Comparison of ENCODE assay signal across 12 mouse cellular contexts in the genomic region with DNA sequence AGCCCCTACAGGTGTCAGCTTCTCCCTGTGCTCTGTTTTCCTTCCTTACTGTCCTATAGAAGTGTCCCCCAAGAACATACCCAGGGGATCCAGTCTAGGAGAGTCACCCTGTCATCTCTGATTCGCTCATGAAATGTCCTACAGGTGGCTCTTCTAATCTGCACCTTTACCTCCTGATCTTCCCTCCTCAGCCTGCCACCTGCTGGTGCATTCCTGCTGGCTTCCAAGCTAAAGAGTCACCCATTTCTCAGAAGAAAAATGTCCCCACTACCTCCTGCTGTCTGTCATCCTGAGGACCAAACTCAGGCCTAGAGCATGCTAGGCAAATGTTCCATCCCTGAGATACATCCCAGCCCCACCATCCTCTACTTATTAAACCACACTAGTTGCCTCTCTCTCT.
DNase-seq lines count a peak whose midpoint lies in the region; ATAC-seq and TF ChIP-seq lines count a peak whose summit lies in the region.
"Had no signal": no experiment of that assay in that cellular context is flagged by ENCODE, and none has a peak within 500 bp of the region (broad histone marks: within the 10 kb centered on the region; RNA-seq: fewer than 3 reads in every experiment).

No protein-coding gene starts in this region.

- no peak overlapping the region for H3K27ac ChIP-seq in gastrocnemius, adult 2 months
- H3K27ac ChIP-seq: forebrain, embryonic 12.5 days had no signal

- intact Hi-C loops in gastrocnemius, adult 2 months (cut with DNase I) = no loop called here

- TF ChIP-seq CTCF in gastrocnemius, adult 2 months (IDR thresholded peaks at IDR 0.05) = peak; percentile 33; the same call in 1 of the 2 replicates

- ATAC-seq in frontal cortex, adult (ENCODE audit: low TSS enrichment) = no peak

- no peak overlapping the region for H3K4me3 ChIP-seq in gastrocnemius, adult 2 months
- H3K4me3 ChIP-seq: forebrain, embryonic 12.5 days had no signal

- no peak for DNase-seq in gastrocnemius, adult 2 months
- DNase-seq in gastrocnemius, postnatal 4 days (ENCODE audit: low spot score in 2 of 2) = no peak
- DNase-seq in lung, adult 18-20 months = peak; percentile 12 to 16
- no peak for DNase-seq in lung, postnatal 4 days
- peak; percentile 21 to 25 for DNase-seq in kidney, postnatal 4 days
- DNase-seq in thymus, postnatal 10 days (ENCODE audit: low spot score in 2 of 2) = peak; percentile 5 to 37
- no peak for DNase-seq in frontal cortex, postnatal 25 days (ENCODE audit: low spot score in 2 of 2)
- DNase-seq: adrenal gland, adult 8-10 months; cerebellum, adult 11-12 months; heart, postnatal 4 days had no signal

Comparison
In these comparisons a context has a peak if more than half of its experiments do, and no peak if none do; other contexts are left out.
1. DNase-seq: peak in lung, adult 18-20 months (2 of 2), kidney, postnatal 4 days (2 of 2) and thymus, postnatal 10 days (2 of 2); none in gastrocnemius, adult 2 months (single experiment), gastrocnemius, postnatal 4 days (0 of 2), lung, postnatal 4 days (0 of 2) and frontal cortex, postnatal 25 days (0 of 2).